Mouse (Mus musculus) cerebellum, adult 2 months (tissue): ENCODE measurements around the gene Col4a3.

Source experiments
- CTCF ChIP-seq: fragments of 200-500 bp; IDR thresholded peaks from 2 replicates; pipeline ENCODE4 v1.5.1; 2011; ENCODE audit warnings: low read depth, mild to moderate bottlenecking, control low read depth, low read length, moderate library complexity, borderline replicate concordance; ENCODE audit not compliant: insufficient read depth
- POLR2A ChIP-seq: fragments of 200-500 bp; IDR thresholded peaks from 2 replicates; pipeline ENCODE4 v1.6.1; 2011; ENCODE audit warnings: low read length, control low read depth, borderline replicate concordance; ENCODE audit not compliant: insufficient read depth

DNA sequence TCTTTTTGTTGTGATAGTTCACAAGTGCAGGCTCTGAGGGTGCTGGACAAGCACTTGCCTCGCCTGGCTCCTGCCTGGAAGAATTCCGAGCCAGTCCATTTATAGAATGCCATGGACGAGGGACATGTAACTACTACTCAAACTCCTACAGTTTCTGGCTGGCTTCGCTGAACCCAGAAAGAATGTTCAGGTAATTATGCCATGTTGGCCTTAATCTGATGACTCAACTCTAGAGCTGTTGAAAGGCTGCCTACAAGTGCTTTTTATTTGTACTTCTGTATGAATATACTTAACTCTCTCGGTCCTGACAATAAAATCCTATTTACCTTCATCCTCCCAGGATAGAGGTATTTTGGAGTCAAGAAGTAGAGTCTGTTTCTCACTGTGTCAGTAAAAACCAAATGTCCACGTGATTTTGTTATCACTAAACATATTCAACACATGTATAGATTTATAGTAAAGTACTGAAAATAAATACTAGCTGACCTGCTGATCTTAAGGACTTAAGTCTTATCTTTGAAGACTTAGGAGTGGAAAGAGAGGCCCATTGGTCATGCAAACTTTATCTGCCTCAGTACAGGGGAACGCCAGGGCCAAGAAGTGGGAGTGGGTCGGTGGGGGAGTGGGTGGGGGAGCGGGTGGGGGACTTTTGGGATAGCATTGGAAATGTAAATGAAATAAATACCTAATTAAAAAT lies 131.2 kb downstream of the Col4a3 start:
- no peak for TF ChIP-seq CTCF
- TF ChIP-seq POLR2A = no peak
